Mouse (Mus musculus): ENCODE measurements at regions not wholly inside any gene's neighbourhood (a gene's known extent, or its start where the extent isn't known, plus 50 kb on each side); places are given as distances from the start of the nearest gene placed in this dataset.
"Not testable (repeated sequence)": the region's sequence is repeated elsewhere in the genome, so short reads cannot be mapped to it uniquely, and the experiment has no call there.

GRCm38 (mm10) chr14:8867641-8868040 lies 201.6 kb upstream of the 4930452B06Rik start:
- Histone ChIP-seq H3K4me2 (no peak overlapping the region), H3K9ac (no peak overlapping the region), H3K9me3 (replicated peaks) (no peaks in the 10 kb centered on the region), H3K4me3 (replicated peaks) (no peak overlapping the region), H3K27ac (no peak overlapping the region), H3K36me3 (no peaks in the 10 kb centered on the region), H3K27me3 (no peaks in the 10 kb centered on the region), H3K4me1 (replicated peaks) (no peaks in the 10 kb centered on the region)
- ATAC-seq (ENCODE audit: low read depth) = no peak
- WGBS (ENCODE audit: insufficient replicate concordance) = 73% methylated on average over 5 of the region's 5 CpGs
- no peak for DNase-seq

- H3K9ac ChIP-seq = no peak overlapping the region
- H3K27me3 ChIP-seq = no peaks in the 10 kb centered on the region
- no peaks in the 10 kb centered on the region for H3K4me1 ChIP-seq (replicated peaks)
- DNase-seq = no peak
- no peak overlapping the region for H3K4me2 ChIP-seq
- no peak overlapping the region for H3K4me3 ChIP-seq (replicated peaks)
- H3K36me3 ChIP-seq = no peaks in the 10 kb centered on the region
- no peak for ATAC-seq (ENCODE audit: low read depth)
- H3K27ac ChIP-seq = no peak overlapping the region
- H3K9me3 ChIP-seq (replicated peaks) = no peaks in the 10 kb centered on the region
Observed at GRCm38 (mm10) chr14:8851572-8851971, 185.5 kb upstream of the 4930452B06Rik start.

GRCm38 (mm10) chr14:8850208-8850607 lies 184.2 kb upstream of the 4930452B06Rik start:
- no peaks in the 10 kb centered on the region for H3K27me3 ChIP-seq
- ATAC-seq (ENCODE audit: low read depth) = peak; percentile 59; the same call in 1 of the 2 replicates

GRCm38 (mm10) chr14:8833516-8833915 lies 167.5 kb upstream of the 4930452B06Rik start:
- Histone ChIP-seq H3K4me1 (replicated peaks) (no peaks in the 10 kb centered on the region), H3K9me3 (replicated peaks) (no peaks in the 10 kb centered on the region), H3K27ac (no peak overlapping the region), H3K27me3 (no peaks in the 10 kb centered on the region), H3K36me3 (no peaks in the 10 kb centered on the region), H3K4me2 (no peak overlapping the region), H3K9ac (no peak overlapping the region), H3K4me3 (replicated peaks) (no peak overlapping the region)
- ATAC-seq (ENCODE audit: low read depth) (no peak), DNase-seq (no peak)
- 53% methylated on average over 1 of the region's 1 CpGs for WGBS (ENCODE audit: insufficient replicate concordance)

More at GRCm38 (mm10) chr14:8850208-8850607, 184.2 kb upstream of the 4930452B06Rik start:
- no peak overlapping the region for H3K9ac ChIP-seq
- no peaks in the 10 kb centered on the region for H3K4me1 ChIP-seq (replicated peaks)
- no peak overlapping the region for H3K4me2 ChIP-seq
- no peak overlapping the region for H3K4me3 ChIP-seq (replicated peaks)
- no peaks in the 10 kb centered on the region for H3K36me3 ChIP-seq
- no peaks in the 10 kb centered on the region for H3K9me3 ChIP-seq (replicated peaks)
- H3K27ac ChIP-seq = no peak overlapping the region
- no peak for DNase-seq

- H3K4me3 ChIP-seq (replicated peaks); H3K4me1 ChIP-seq (replicated peaks); H3K4me2 ChIP-seq; H3K9ac ChIP-seq; H3K36me3 ChIP-seq; H3K9me3 ChIP-seq (replicated peaks); ATAC-seq (ENCODE audit: low read depth); H3K27ac ChIP-seq; DNase-seq; H3K27me3 ChIP-seq: not testable (repeated sequence)
- 57% methylated on average over 23 of the region's 23 CpGs for WGBS (ENCODE audit: insufficient replicate concordance)
Observed at GRCm38 (mm10) chr14:8800217-8800616, 134.2 kb upstream of the 4930452B06Rik start.

- Histone ChIP-seq H3K4me3 (replicated peaks) (no peak overlapping the region), H3K27ac (no peak overlapping the region), H3K4me1 (replicated peaks) (no peaks in the 10 kb centered on the region), H3K9me3 (replicated peaks) (no peaks in the 10 kb centered on the region), H3K36me3 (no peaks in the 10 kb centered on the region), H3K27me3 (no peaks in the 10 kb centered on the region), H3K9ac (no peak overlapping the region), H3K4me2 (no peak overlapping the region)
- DNase-seq (no peak), ATAC-seq (ENCODE audit: low read depth) (no peak)
- WGBS (ENCODE audit: insufficient replicate concordance) = 26% methylated on average over 1 of the region's 1 CpGs
Observed at GRCm38 (mm10) chr14:8789348-8789747, 123.3 kb upstream of the 4930452B06Rik start.

GRCm38 (mm10) chr14:8760541-8760940 lies 94.5 kb upstream of the 4930452B06Rik start:
- Histone ChIP-seq H3K4me1 (replicated peaks) (no peaks in the 10 kb centered on the region), H3K9ac (no peak overlapping the region), H3K27me3 (no peaks in the 10 kb centered on the region), H3K9me3 (replicated peaks) (no peaks in the 10 kb centered on the region), H3K4me2 (no peak overlapping the region), H3K36me3 (no peaks in the 10 kb centered on the region), H3K4me3 (replicated peaks) (no peak overlapping the region), H3K27ac (no peak overlapping the region)
- ATAC-seq (ENCODE audit: low read depth) = no peak
- DNase-seq = no peak
- 40% methylated on average over 2 of the region's 2 CpGs for WGBS (ENCODE audit: insufficient replicate concordance)

GRCm38 (mm10) chr14:8736831-8737230 lies 70.8 kb upstream of the 4930452B06Rik start:
- no peaks in the 10 kb centered on the region for H3K4me1 ChIP-seq (replicated peaks)
- WGBS (ENCODE audit: insufficient replicate concordance) = 19% methylated on average over 4 of the region's 4 CpGs
- H3K27me3 ChIP-seq = no peaks in the 10 kb centered on the region
- H3K36me3 ChIP-seq = no peaks in the 10 kb centered on the region
- no peaks in the 10 kb centered on the region for H3K9me3 ChIP-seq (replicated peaks)
- no peak overlapping the region for H3K4me3 ChIP-seq (replicated peaks)
- no peak overlapping the region for H3K4me2 ChIP-seq
- DNase-seq (no peak), ATAC-seq (ENCODE audit: low read depth) (no peak)
- H3K9ac ChIP-seq = no peak overlapping the region
- no peak overlapping the region for H3K27ac ChIP-seq

GRCm38 (mm10) chr14:8733261-8733660 lies 67.2 kb upstream of the 4930452B06Rik start:
- Histone ChIP-seq H3K27me3 (no peaks in the 10 kb centered on the region), H3K4me2 (no peak overlapping the region), H3K36me3 (no peaks in the 10 kb centered on the region), H3K27ac (no peak overlapping the region), H3K9me3 (replicated peaks) (no peaks in the 10 kb centered on the region), H3K9ac (no peak overlapping the region), H3K4me1 (replicated peaks) (no peaks in the 10 kb centered on the region), H3K4me3 (replicated peaks) (no peak overlapping the region)
- DNase-seq (no peak), ATAC-seq (ENCODE audit: low read depth) (no peak)
- 61% methylated on average over 2 of the region's 2 CpGs for WGBS (ENCODE audit: insufficient replicate concordance)

- ATAC-seq (ENCODE audit: low read depth) (no peak), DNase-seq (no peak)
- no peaks in the 10 kb centered on the region for H3K36me3 ChIP-seq
- H3K9me3 ChIP-seq (replicated peaks) = no peaks in the 10 kb centered on the region
- H3K4me2 ChIP-seq = no peak overlapping the region
- H3K27ac ChIP-seq = no peak overlapping the region
- no peaks in the 10 kb centered on the region for H3K4me1 ChIP-seq (replicated peaks)
- WGBS (ENCODE audit: insufficient replicate concordance) = 50% methylated on average over 1 of the region's 1 CpGs
- H3K27me3 ChIP-seq = no peaks in the 10 kb centered on the region
- H3K4me3 ChIP-seq (replicated peaks) = no peak overlapping the region
- H3K9ac ChIP-seq = no peak overlapping the region
Observed at GRCm38 (mm10) chr14:8727364-8727763, 61.3 kb upstream of the 4930452B06Rik start.

Measured in liver, embryonic 13.5 days (tissue).